Mouse (Mus musculus) liver, embryonic 13.5 days (tissue): ENCODE measurements around the gene Fam71b. TPM values are rescaled to one million over a fixed set of nuclear protein-coding genes. Genes with fewer than 3 reads are reported as not detected.

Experiments
- ATAC-seq: fragments of 200-750 bp; cut with Nextera tagmentation; 2 replicates; pipeline ENCODE4 v1.8.0; 2017; ENCODE audit warnings: low read depth, mild to moderate bottlenecking, moderate number of reproducible peaks, moderate library complexity
- DNase-seq: peaks from one replicate; pipeline ENCODE4 v3.0.0; 2022
- H3K27ac ChIP-seq: fragments of 300-500 bp; sonication (generic); 2 replicates; pipeline ENCODE4 v1.5.1; 2015; ENCODE audit warnings: moderate library complexity, mild to moderate bottlenecking, inconsistent platforms
- H3K27me3 ChIP-seq: fragments of 300-500 bp; sonication (generic); 2 replicates; pipeline ENCODE4 v1.6.1; 2015; ENCODE audit warnings: mild to moderate bottlenecking, inconsistent platforms
- H3K36me3 ChIP-seq: fragments of 300-500 bp; sonication (generic); 2 replicates; pipeline ENCODE4 v1.6.1; 2015; ENCODE audit warnings: mild to moderate bottlenecking, inconsistent platforms
- H3K4me1 ChIP-seq: fragments of 300-500 bp; sonication (generic); replicated peaks from 2 replicates; pipeline ENCODE4 v1.6.1; 2015; ENCODE audit warnings: inconsistent platforms
- H3K4me2 ChIP-seq: fragments of 300-500 bp; sonication (generic); 2 replicates; pipeline ENCODE4 v1.6.1; 2015; ENCODE audit warnings: inconsistent platforms, mild to moderate bottlenecking, moderate library complexity
- H3K4me3 ChIP-seq: fragments of 300-500 bp; sonication (generic); replicated peaks from 2 replicates; pipeline ENCODE4 v1.5.1; 2015; ENCODE audit warnings: mild to moderate bottlenecking, inconsistent platforms
- H3K9ac ChIP-seq: fragments of 300-500 bp; sonication (generic); 2 replicates; pipeline ENCODE4 v1.6.1; 2015; ENCODE audit warnings: mild to moderate bottlenecking, inconsistent platforms
- H3K9me3 ChIP-seq: fragments of 300-500 bp; sonication (generic); replicated peaks from 2 replicates; pipeline ENCODE4 v1.6.1; 2016; ENCODE audit warnings: inconsistent platforms
- WGBS: fragments of 180-500 bp; shearing (Covaris S2); methylation state at CpG from one replicate; pipeline ENCODE4 v1.1.7; 2015; ENCODE audit not compliant: insufficient replicate concordance; 5-methylcytosine and 5-hydroxymethylcytosine counted together
- polyA plus RNA-seq: library from polyadenylated mRNA; unstranded; fragments of >200 nt; fragmentation: Nextera tagmentation; extraction: Ambion mirVana; gene quantifications from 2 replicates; pipeline ENCODE4 v1.2.1, GENCODE M21; 2015

Gene Fam71b
- polyA plus RNA-seq, 1 experiment from 2014 or later = not detected

- ATAC-seq (peak; percentile 93), DNase-seq (peak; percentile 47)
- Histone ChIP-seq H3K4me1 (peaks cover 19% of the 10 kb centered on the region), H3K4me3 (no peak within 1 kb of the TSS), H3K27me3 (no peaks in the 10 kb centered on the region), H3K4me2 (peak within 1 kb of the TSS; percentile 27; the same call in 1 of the 2 replicates), H3K27ac (no peak within 1 kb of the TSS), H3K36me3 (no peaks in the 10 kb centered on the region), H3K9me3 (no peaks in the 10 kb centered on the region), H3K9ac (no peak within 1 kb of the TSS)
- WGBS = 34% methylated on average over 6 of the region's 6 CpGs
Observed at GRCm38 (mm10) chr11:46454453-46455045, 58.2 kb downstream of the Fam71b start, which contains the start of gene Havcr2. Gene Havcr2 (plus strand): TSS chr11:46454935.

Other genes with a start within 250 kb of the Fam71b start
- 0.06 and 0.08 TPM in 2 replicates for gene Nipal4, start 230.1 kb upstream of the Fam71b start, polyA plus RNA-seq
- gene Fndc9, start 161.0 kb upstream of the Fam71b start, polyA plus RNA-seq = 0.03 and 0.05 TPM in 2 replicates
- 2.8 and 3.4 TPM in 2 replicates for gene Cyfip2, start 83.7 kb upstream of the Fam71b start, polyA plus RNA-seq
- gene Itk, start 7.0 kb upstream of the Fam71b start, polyA plus RNA-seq = 0.12 and 0.16 TPM in 2 replicates
- gene Med7, start 40.4 kb downstream of the Fam71b start, polyA plus RNA-seq = 62.4 and 67.7 TPM in 2 replicates
- 0.09 and 0.19 TPM in 2 replicates for gene Havcr2, start 58.4 kb downstream of the Fam71b start, polyA plus RNA-seq
- not detected in 2 replicates for gene Gm12169, start 127.7 kb downstream of the Fam71b start, polyA plus RNA-seq
- gene BC053393, start 175.0 kb downstream of the Fam71b start, polyA plus RNA-seq = not detected in 2 replicates
- not detected in 2 replicates for gene Dppa1, start 232.7 kb downstream of the Fam71b start, polyA plus RNA-seq